9 mouse cellular contexts compared by ENCODE assay signal in the genomic region with DNA sequence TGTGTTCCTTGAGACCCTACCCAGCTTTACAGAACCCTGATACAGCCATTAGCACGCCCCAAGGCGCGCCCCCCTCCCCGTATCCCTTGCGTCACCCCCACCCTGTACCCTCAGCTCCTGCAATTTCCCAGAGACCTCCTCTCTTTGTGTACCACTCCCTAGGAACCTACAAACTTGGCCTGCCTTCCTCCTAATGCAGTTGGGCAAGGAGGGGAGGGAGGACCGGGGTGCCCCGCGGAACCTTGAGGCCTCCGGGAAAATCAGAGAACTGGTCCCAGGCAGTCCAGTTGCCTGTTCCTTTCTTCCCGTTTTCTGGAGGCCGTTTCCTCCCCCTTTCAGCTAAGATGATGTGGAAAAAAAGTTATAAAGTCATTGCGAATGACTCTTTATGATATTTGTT. TPM values are rescaled to one million over a fixed set of nuclear protein-coding genes. Genes with fewer than 3 reads are reported as not detected.
DNase-seq lines count a peak whose midpoint lies in the region; ATAC-seq lines count a peak whose summit lies in the region.
"Had no signal": no experiment of that assay in that cellular context is flagged by ENCODE, and none has a peak within 500 bp of the region (broad histone marks: within the 10 kb centered on the region; RNA-seq: fewer than 3 reads in every experiment).

No protein-coding gene starts in this region.

- peak; percentile 9 for DNase-seq in kidney, adult 18-20 months
- DNase-seq in kidney, postnatal 25 days = no peak
- DNase-seq in cerebellum, postnatal 25 days = peak; percentile 7 to 12
- peak; percentile 39 for DNase-seq in hindbrain, embryonic 11.5 days (ENCODE audit: low spot score)
- DNase-seq in thymus, adult 18-20 months = no peak
- DNase-seq in MN1 (ENCODE audit: low spot score) = no peak

- WGBS in hindbrain, embryonic 11.5 days = 9% methylated on average over 12 of the region's 12 CpGs
- 20% methylated on average over 12 of the region's 12 CpGs for whole genome bisulfite sequencing in liver, embryonic 15.5 days (ENCODE audit: insufficient replicate concordance)

- H3K4me3 ChIP-seq in hindbrain, embryonic 11.5 days (ENCODE audit: low read depth, low read length) = peak overlapping the region; percentile 62
- H3K4me3 ChIP-seq in liver, embryonic 15.5 days (replicated peaks) = peak overlapping the region; percentile 74

- no peak for ATAC-seq in hindbrain, embryonic 11.5 days (ENCODE audit: low FRiP score)
- ATAC-seq in liver, embryonic 15.5 days (ENCODE audit: insufficient read depth) = no peak
- ATAC-seq in frontal cortex, adult (ENCODE audit: low TSS enrichment) = no peak

- no peaks in the 10 kb centered on the region for H3K9me3 ChIP-seq in hindbrain, embryonic 11.5 days (ENCODE audit: control insufficient read depth, low read length)
- H3K9me3 ChIP-seq in liver, embryonic 15.5 days (replicated peaks) = no peaks in the 10 kb centered on the region

- H3K36me3 ChIP-seq in hindbrain, embryonic 11.5 days (ENCODE audit: control insufficient read depth, insufficient read depth, low read length) = no peaks in the 10 kb centered on the region
- no peaks in the 10 kb centered on the region for H3K36me3 ChIP-seq in liver, embryonic 15.5 days (replicated peaks)

- peak overlapping the region; percentile 87 for H3K4me2 ChIP-seq in hindbrain, embryonic 11.5 days (replicated peaks; ENCODE audit: low read depth, low read length)
- peak overlapping the region; percentile 98 for H3K4me2 ChIP-seq in liver, embryonic 15.5 days

- H3K27me3 ChIP-seq in hindbrain, embryonic 11.5 days (ENCODE audit: control insufficient read depth, insufficient read depth, low read length) = no peaks in the 10 kb centered on the region
- H3K27me3 ChIP-seq in liver, embryonic 15.5 days = peaks cover 14% of the 10 kb centered on the region; the same call in 1 of the 2 replicates

- peaks cover 8% of the 10 kb centered on the region for H3K4me1 ChIP-seq in hindbrain, embryonic 11.5 days (replicated peaks; ENCODE audit: control insufficient read depth, insufficient read depth, low read length)
- H3K4me1 ChIP-seq in liver, embryonic 15.5 days (replicated peaks) = peaks cover 14% of the 10 kb centered on the region

- no peak overlapping the region for H3K27ac ChIP-seq in hindbrain, embryonic 11.5 days (ENCODE audit: low read depth, low read length)
- H3K27ac ChIP-seq in liver, embryonic 15.5 days (replicated peaks) = no peak overlapping the region
- H3K27ac ChIP-seq: macrophage had no signal

- peak overlapping the region; percentile 78 for H3K9ac ChIP-seq in hindbrain, embryonic 11.5 days (ENCODE audit: low read depth, low read length)
- 0 out of 2 replicates have a peak overlapping the region, but pooled peaks have one; percentile 73 for H3K9ac ChIP-seq in liver, embryonic 15.5 days

RNA-seq across cellular contexts. Expression of a gene that starts 1.3 kb away (rescaled TPM):
- polyA plus RNA-seq in hindbrain, embryonic 11.5 days (2014; fragmentation: Nextera tagmentation; extraction: Ambion mirVana) = 15.3 and 15.8 TPM in 2 replicates
- polyA plus RNA-seq in liver, embryonic 15.5 days (2015; fragmentation: Nextera tagmentation; extraction: Ambion mirVana) = 3.3 and 3.7 TPM in 2 replicates

RNA-seq across cellular contexts. Expression of a gene that starts 43.2 kb away (rescaled TPM):
- 118 and 126 TPM in 2 replicates for polyA plus RNA-seq in hindbrain, embryonic 11.5 days (2014; fragmentation: Nextera tagmentation; extraction: Ambion mirVana)
- polyA plus RNA-seq in liver, embryonic 15.5 days (2015; fragmentation: Nextera tagmentation; extraction: Ambion mirVana) = 24.5 and 25.4 TPM in 2 replicates

Comparison
In these comparisons a context has a peak if more than half of its experiments do, and no peak if none do; other contexts are left out.
1. DNase-seq: peak in kidney, adult 18-20 months (single experiment), cerebellum, postnatal 25 days (2 of 2) and hindbrain, embryonic 11.5 days (single experiment); none in kidney, postnatal 25 days (0 of 2), thymus, adult 18-20 months (0 of 2) and MN1 (single experiment).